Mouse (Mus musculus) MEL (cell line): ENCODE results near the gene Mdc1. TPM values are rescaled to one million over a fixed set of nuclear protein-coding genes. Genes with fewer than 3 reads are reported as not detected.
A peak's percentile ranks its signal among the peaks of the same experiment; 100 is the strongest.

Experiments used
- DNase-seq: peaks from one replicate; pipeline ENCODE4 v3.0.0; 2011; ENCODE audit warnings: low read depth, low spot score
- H3K27ac ChIP-seq: 2 replicates; pipeline ENCODE4 v1.5.1; 2012; ENCODE audit warnings: low read depth, mild to moderate bottlenecking, control low read depth, low read length, moderate library complexity; ENCODE audit not compliant: control insufficient read depth
- H3K27me3 ChIP-seq, 2 experiments: fragments of 150-350 bp in 1 of 2; sonication (generic) in 1 of 2; 2 replicates each; pipeline ENCODE4 v1.6.1; 2012; ENCODE audit warnings: low read length in 2 of 2, mild to moderate bottlenecking in 2 of 2, improper control_type of control experiment in 1 of 2, moderate library complexity in 1 of 2; ENCODE audit not compliant: insufficient read depth in 2 of 2, control insufficient read depth in 1 of 2
- H3K36me3 ChIP-seq, 2 experiments: 2 replicates each; pipeline ENCODE4 v1.6.1; 2012 to 2014; ENCODE audit warnings: low read length in 2 of 2, improper control_type of control experiment in 1 of 2, inconsistent platforms in 1 of 2, mild to moderate bottlenecking in 1 of 2; ENCODE audit not compliant: insufficient read depth in 2 of 2, control insufficient read depth in 1 of 2
- H3K4me1 ChIP-seq, 2 experiments: fragments of 150-350 bp in 1 of 2; sonication (generic) in 1 of 2; 2 replicates each; pipeline ENCODE4 v1.6.1; 2012; ENCODE audit warnings: low read length in 2 of 2, improper control_type of control experiment in 1 of 2, mild to moderate bottlenecking in 1 of 2; ENCODE audit not compliant: insufficient read depth in 2 of 2, control insufficient read depth in 1 of 2
- H3K4me3 ChIP-seq, 2 experiments: fragments of 150-350 bp in 1 of 2; sonication (generic) in 1 of 2; 2 replicates each; pipeline ENCODE4 v1.5.1; 2012; ENCODE audit warnings: low read depth in 2 of 2, low read length in 2 of 2, mild to moderate bottlenecking in 2 of 2, moderate library complexity in 2 of 2, control low read depth in 1 of 2, improper control_type of control experiment in 1 of 2; ENCODE audit not compliant: control insufficient read depth in 1 of 2, insufficient read depth in 1 of 2
- H3K79me2 ChIP-seq: 2 replicates; pipeline ENCODE4 v1.6.1; 2012; ENCODE audit warnings: mild to moderate bottlenecking, low read length, moderate library complexity; ENCODE audit not compliant: control insufficient read depth, poor library complexity, insufficient read depth
- H3K9ac ChIP-seq: 2 replicates; pipeline ENCODE4 v1.6.1; 2012; ENCODE audit warnings: low read depth, mild to moderate bottlenecking, control low read depth, low read length, moderate library complexity; ENCODE audit not compliant: control insufficient read depth, poor library complexity, severe bottlenecking
- H3K9me3 ChIP-seq: fragments of 150-350 bp; sonication (generic); replicated peaks from 2 replicates; pipeline ENCODE4 v1.6.1; 2012; ENCODE audit warnings: mild to moderate bottlenecking, low read length, improper control_type of control experiment, moderate library complexity; ENCODE audit not compliant: insufficient read depth
- BHLHE40 ChIP-seq: IDR thresholded peaks from 2 replicates; pipeline ENCODE4 v1.6.1; 2012; ENCODE audit warnings: low read depth, mild to moderate bottlenecking, inconsistent platforms, low read length, improper control_type of control experiment, borderline replicate concordance
- CHD1 ChIP-seq: IDR thresholded peaks from 2 replicates; pipeline ENCODE4 v1.6.1; 2012; ENCODE audit warnings: low read depth, mild to moderate bottlenecking, inconsistent platforms, low read length, improper control_type of control experiment
- CHD2 ChIP-seq: IDR thresholded peaks from 2 replicates; pipeline ENCODE4 v1.6.1; 2011; ENCODE audit warnings: low read length, improper control_type of control experiment
- E2F4 ChIP-seq: IDR thresholded peaks from 2 replicates; pipeline ENCODE4 v1.6.1; 2011; ENCODE audit warnings: low read depth, low read length, improper control_type of control experiment, borderline replicate concordance
- ELF1 ChIP-seq: IDR thresholded peaks from 2 replicates; pipeline ENCODE4 v1.6.1; 2014; ENCODE audit warnings: low read depth, mild to moderate bottlenecking, inconsistent platforms, low read length, improper control_type of control experiment, moderate library complexity
- EP300 ChIP-seq, 2 experiments: IDR thresholded peaks; 2 replicates each; pipeline ENCODE4 v1.6.1; 2011; ENCODE audit warnings: improper control_type of control experiment in 2 of 2, low read length in 2 of 2, low read depth in 1 of 2, mild to moderate bottlenecking in 1 of 2
- ETS1 ChIP-seq: IDR thresholded peaks from 2 replicates; pipeline ENCODE4 v1.6.1; 2012; ENCODE audit warnings: low read depth, mild to moderate bottlenecking, inconsistent platforms, low read length, improper control_type of control experiment, moderate library complexity
- GABPA ChIP-seq: IDR thresholded peaks from 2 replicates; pipeline ENCODE4 v1.6.1; 2012; ENCODE audit warnings: low read depth, mild to moderate bottlenecking, inconsistent platforms, low read length, improper control_type of control experiment, moderate library complexity
- GATA1 ChIP-seq: IDR thresholded peaks from 2 replicates; pipeline ENCODE4 v1.6.1; 2011; ENCODE audit warnings: low read depth, low read length, improper control_type of control experiment
- HCFC1 ChIP-seq: IDR thresholded peaks from 2 replicates; pipeline ENCODE4 v1.6.1; 2012; ENCODE audit warnings: low read depth, mild to moderate bottlenecking, inconsistent platforms, low read length, improper control_type of control experiment, moderate library complexity
- JUND ChIP-seq: IDR thresholded peaks from 2 replicates; pipeline ENCODE4 v1.6.1; 2011; ENCODE audit warnings: low read depth, mild to moderate bottlenecking, improper control_type of control experiment, low read length
- KAT2A ChIP-seq: conservative IDR thresholded peaks from 2 replicates; pipeline ENCODE4 v1.6.1; 2012; ENCODE audit warnings: low read depth, low read length, improper control_type of control experiment, inconsistent platforms
- MAFK ChIP-seq: IDR thresholded peaks from 2 replicates; pipeline ENCODE4 v1.6.1; 2011; ENCODE audit warnings: low read depth, mild to moderate bottlenecking, low read length, improper control_type of control experiment, borderline replicate concordance
- MAZ ChIP-seq: IDR thresholded peaks from 2 replicates; pipeline ENCODE4 v1.6.1; 2012; ENCODE audit warnings: low read depth, mild to moderate bottlenecking, inconsistent platforms, low read length, improper control_type of control experiment
- MEF2A ChIP-seq: IDR thresholded peaks from 2 replicates; pipeline ENCODE4 v1.6.1; 2014; ENCODE audit warnings: low read depth, mild to moderate bottlenecking, inconsistent platforms, low read length, improper control_type of control experiment; ENCODE audit not compliant: poor library complexity, insufficient replicate concordance, severe bottlenecking; ENCODE audit errors: extremely low read depth
- MXI1 ChIP-seq: IDR thresholded peaks from 2 replicates; pipeline ENCODE4 v1.6.1; 2011; ENCODE audit warnings: mild to moderate bottlenecking, low read depth, low read length, improper control_type of control experiment
- MYB ChIP-seq: IDR thresholded peaks from 2 replicates; pipeline ENCODE4 v1.6.1; 2011; ENCODE audit warnings: mild to moderate bottlenecking, low read depth, low read length, improper control_type of control experiment
- MYC ChIP-seq: IDR thresholded peaks from 2 replicates; pipeline ENCODE4 v1.6.1; 2011; ENCODE audit warnings: low read depth, mild to moderate bottlenecking, low read length, improper control_type of control experiment, moderate library complexity
- NELFE ChIP-seq: IDR thresholded peaks from 2 replicates; pipeline ENCODE4 v1.6.1; 2011; ENCODE audit warnings: low read depth, low read length, improper control_type of control experiment
- NRF1 ChIP-seq: IDR thresholded peaks from 2 replicates; pipeline ENCODE4 v1.6.1; 2014; ENCODE audit warnings: low read depth, mild to moderate bottlenecking, inconsistent platforms, low read length, improper control_type of control experiment, moderate library complexity; ENCODE audit not compliant: poor library complexity, insufficient read depth, severe bottlenecking
- POLR2A ChIP-seq, 2 experiments: IDR thresholded peaks; 2 replicates each; pipeline ENCODE4 v1.6.1; 2011 to 2012; ENCODE audit warnings: low read length in 2 of 2, mild to moderate bottlenecking in 2 of 2, control low read depth in 1 of 2, improper control_type of control experiment in 1 of 2, low read depth in 1 of 2, moderate library complexity in 1 of 2; ENCODE audit not compliant: control insufficient read depth in 1 of 2, insufficient read depth in 1 of 2, poor library complexity in 1 of 2
- POLR2AphosphoS2 ChIP-seq: IDR thresholded peaks from 2 replicates; pipeline ENCODE4 v1.6.1; 2011; ENCODE audit warnings: low read length, improper control_type of control experiment
- RAD21 ChIP-seq: IDR thresholded peaks from 2 replicates; pipeline ENCODE4 v1.6.1; 2011; ENCODE audit warnings: mild to moderate bottlenecking, low read depth, low read length, improper control_type of control experiment
- RCOR1 ChIP-seq: IDR thresholded peaks from 2 replicates; pipeline ENCODE4 v1.6.1; 2012; ENCODE audit warnings: low read depth, mild to moderate bottlenecking, inconsistent platforms, low read length, improper control_type of control experiment
- SIN3A ChIP-seq: IDR thresholded peaks from 2 replicates; pipeline ENCODE4 v1.6.1; 2012; ENCODE audit warnings: low read length, improper control_type of control experiment, inconsistent platforms
- SMC3 ChIP-seq: IDR thresholded peaks from 2 replicates; pipeline ENCODE4 v1.6.1; 2011; ENCODE audit warnings: low read depth, low read length, improper control_type of control experiment
- TAL1 ChIP-seq: IDR thresholded peaks from 2 replicates; pipeline ENCODE4 v1.6.1; 2012; ENCODE audit warnings: mild to moderate bottlenecking, inconsistent platforms, low read length, moderate library complexity, mixed read lengths
- TBP ChIP-seq: IDR thresholded peaks from 2 replicates; pipeline ENCODE4 v1.8.0; 2011; ENCODE audit warnings: low read depth, low read length, improper control_type of control experiment
- TCF12 ChIP-seq: IDR thresholded peaks from 2 replicates; pipeline ENCODE4 v1.6.1; 2014; ENCODE audit warnings: low read depth, mild to moderate bottlenecking, inconsistent platforms, low read length, improper control_type of control experiment, moderate library complexity
- USF1 ChIP-seq: IDR thresholded peaks from 2 replicates; pipeline ENCODE4 v1.6.1; 2014; ENCODE audit warnings: low read depth, mild to moderate bottlenecking, inconsistent platforms, low read length, improper control_type of control experiment, moderate library complexity
- USF2 ChIP-seq, 2 experiments: IDR thresholded peaks; 2 replicates each; pipeline ENCODE4 v1.6.1; 2011 to 2012; ENCODE audit warnings: improper control_type of control experiment in 2 of 2, low read length in 2 of 2, borderline replicate concordance in 1 of 2, inconsistent platforms in 1 of 2, low read depth in 1 of 2, mild to moderate bottlenecking in 1 of 2; ENCODE audit not compliant: insufficient read depth in 1 of 2
- ZC3H11A ChIP-seq: IDR thresholded peaks from 2 replicates; pipeline ENCODE4 v1.6.1; 2012; ENCODE audit warnings: low read depth, mild to moderate bottlenecking, inconsistent platforms, low read length, improper control_type of control experiment
- ZKSCAN1 ChIP-seq: IDR thresholded peaks from 2 replicates; pipeline ENCODE4 v1.6.1; 2012; ENCODE audit warnings: low read depth, mild to moderate bottlenecking, inconsistent platforms, low read length, improper control_type of control experiment, moderate library complexity
- ZMIZ1 ChIP-seq: IDR thresholded peaks from 2 replicates; pipeline ENCODE4 v1.6.1; 2012; ENCODE audit warnings: low read depth, mild to moderate bottlenecking, inconsistent platforms, low read length, improper control_type of control experiment, moderate library complexity
- polyA plus RNA-seq, 2 experiments: library from polyadenylated mRNA; stranded (reverse) in 1 of 2; unstranded in 1 of 2; fragments of >175 nt in 1 of 2; fragments of >200 nt in 1 of 2; gene quantifications; 2 replicates each; pipeline versions ENCODE4 v1.2.1 to v1.2.4; 2012; ENCODE audit warnings: low replicate concordance in 2 of 2, low read depth in 1 of 2; ENCODE audit not compliant: insufficient read length in 2 of 2, insufficient read depth in 1 of 2, missing spikeins in 1 of 2
- total RNA-seq: library from RNA; depleted of rRNA; stranded (reverse); fragments of 300-350 nt; gene quantifications from 2 replicates; pipeline ENCODE4 v1.2.3, GENCODE M21; 2012

Mdc1 gene
- total and polyA plus RNA-seq, 3 experiments = 15.0 to 77.9 (median 46.6) TPM

DNA sequence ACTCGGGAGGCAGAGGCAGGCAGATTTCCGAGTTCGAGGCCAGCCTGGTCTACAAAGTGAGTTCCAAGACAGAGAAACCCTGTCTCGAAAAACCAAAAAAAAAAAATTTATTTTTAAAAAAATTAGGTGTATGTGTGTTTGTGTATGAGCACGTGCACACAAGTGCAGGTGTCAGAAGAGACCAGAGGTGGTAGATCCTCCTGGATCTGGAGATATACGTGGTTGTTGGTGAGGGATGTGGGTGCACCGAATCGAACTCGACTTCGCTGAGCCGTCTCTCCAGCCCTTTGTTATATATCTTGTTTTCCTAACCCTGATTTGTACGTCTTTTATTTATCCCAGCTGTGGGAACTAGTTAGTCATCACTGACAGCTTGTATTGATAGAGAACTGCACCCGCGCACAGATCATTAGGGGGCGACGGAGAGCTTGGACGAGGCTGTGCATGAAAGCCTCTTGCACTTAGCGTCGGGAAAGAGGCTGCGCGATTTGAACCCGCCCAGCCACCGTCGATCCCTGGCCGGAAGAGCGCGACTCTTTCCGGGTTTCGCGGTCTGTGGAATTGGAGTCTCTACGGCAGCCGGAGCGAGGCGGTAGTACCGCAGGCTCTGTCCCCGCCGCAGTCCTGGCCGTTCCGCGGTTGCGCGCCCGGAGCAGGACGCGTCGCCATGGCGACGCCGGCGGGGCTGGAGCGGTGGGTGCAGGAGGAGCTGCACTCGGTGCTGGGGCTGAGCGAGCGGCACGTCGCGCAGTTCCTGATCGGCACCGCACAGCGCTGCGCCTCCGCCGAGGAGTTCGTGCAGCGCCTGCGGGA, 38.1 kb downstream of the Mdc1 start, which contains the start of gene Dhx16:
Dhx16 (plus strand) TSS at position 575 of the 813 bp plus-strand sequence.
- Histone ChIP-seq H3K4me3 (peak within 1 kb of the TSS; percentile 87 to 92), H3K79me2 (peaks cover 14% of the 10 kb centered on the region), H3K27ac (peak within 1 kb of the TSS; percentile 54), H3K27me3 (no peaks in the 10 kb centered on the region), H3K9me3 (no peaks in the 10 kb centered on the region), H3K4me1 (peaks cover 2 to 12% of the 10 kb centered on the region in 2 experiments; a peak in 3 of 4 replicates), H3K9ac (peak within 1 kb of the TSS; percentile 89), H3K36me3 (peaks cover 0 to 8% of the 10 kb centered on the region in 2 experiments; a peak in 3 of 4 replicates)
- peak; percentile 98 for DNase-seq
- TF ChIP-seq TAL1 = no peak
- TF ChIP-seq E2F4 = peak; percentile 25; the same call in 1 of the 2 replicates
- peak; percentile 59 to 83 for TF ChIP-seq POLR2A (IDR thresholded peaks at IDR 0.05; ENCODE audit: control insufficient read depth in 1 of 2, insufficient read depth in 1 of 2, low read depth in 1 of 2, low read length in 2 of 2, poor library complexity in 1 of 2)
- peak; percentile 72 for TF ChIP-seq SMC3
- no peak for TF ChIP-seq BHLHE40
- no peak for TF ChIP-seq USF2 (IDR thresholded peaks at IDR 0.05; ENCODE audit: borderline replicate concordance in 1 of 2, insufficient read depth in 1 of 2, low read depth in 1 of 2, low read length in 2 of 2)
- 0 out of 2 replicates have a peak, but pooled peaks have one; percentile 52 for TF ChIP-seq TBP
- peak; percentile 96 for TF ChIP-seq HCFC1
- no peak; a peak in 1 of 4 replicates for TF ChIP-seq EP300 (IDR thresholded peaks at IDR 0.05; ENCODE audit: low read depth in 1 of 2, low read length in 2 of 2)
- 0 out of 2 replicates have a peak, but pooled peaks have one; percentile 23 for TF ChIP-seq MEF2A
- peak; percentile 70 for TF ChIP-seq NELFE
- peak; percentile 85 for TF ChIP-seq KAT2A
- TF ChIP-seq GABPA = peak; percentile 49; the same call in 1 of the 2 replicates
- TF ChIP-seq RCOR1 = no peak; the same call in 1 of the 2 replicates
- TF ChIP-seq CHD2 = no peak
- no peak for TF ChIP-seq MAFK
- TF ChIP-seq SIN3A = peak; percentile 97
- TF ChIP-seq ZKSCAN1 = 0 out of 2 replicates have a peak, but pooled peaks have one; percentile 45
- no peak for TF ChIP-seq ZMIZ1
- peak; percentile 37; the same call in 1 of the 2 replicates for TF ChIP-seq POLR2AphosphoS2
- peak; percentile 61 for TF ChIP-seq NRF1
- TF ChIP-seq MXI1 = peak; percentile 91; the same call in 1 of the 2 replicates
- TF ChIP-seq CHD1 = no peak
- TF ChIP-seq ELF1 = peak; percentile 99
- peak; percentile 42; the same call in 1 of the 2 replicates for TF ChIP-seq GATA1
- no peak for TF ChIP-seq MYB
- peak; percentile 67 for TF ChIP-seq ETS1
- TF ChIP-seq JUND = no peak
- TF ChIP-seq TCF12 = peak; percentile 46; the same call in 1 of the 2 replicates
- peak; percentile 32 for TF ChIP-seq ZC3H11A
- 0 out of 2 replicates have a peak, but pooled peaks have one; percentile 20 for TF ChIP-seq USF1
- TF ChIP-seq MAZ = peak; percentile 20; the same call in 1 of the 2 replicates
- TF ChIP-seq RAD21 = peak; percentile 56
- 0 out of 2 replicates have a peak, but pooled peaks have one; percentile 36 for TF ChIP-seq MYC
